Mouse (Mus musculus): ENCODE results near the gene Dst.
A peak's percentile ranks its signal among the peaks of the same experiment; 100 is the strongest.

Dst gene

DNA sequence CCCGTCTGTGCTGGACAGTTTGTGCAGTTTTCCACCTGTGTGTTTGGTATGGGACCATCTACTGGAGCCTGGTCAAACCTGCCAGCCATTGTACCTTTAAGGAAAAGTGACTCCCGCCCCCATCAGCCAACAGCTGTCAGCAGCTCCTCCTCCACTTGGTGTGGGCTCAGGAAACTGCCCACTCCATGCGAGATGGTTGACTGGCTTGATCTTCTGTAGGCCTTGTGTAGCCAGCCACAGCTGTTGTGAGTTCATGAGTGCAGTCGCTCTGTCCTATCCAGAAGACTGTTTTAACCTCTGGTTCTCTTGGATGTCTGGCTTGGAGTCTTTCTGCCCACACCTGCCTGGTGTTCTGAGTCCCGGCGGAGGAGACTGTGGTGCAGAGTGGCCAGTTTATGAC is 117.9 kb downstream of the Dst start:
- no peak for DNase-seq (ENCODE audit: low spot score)

DNA sequence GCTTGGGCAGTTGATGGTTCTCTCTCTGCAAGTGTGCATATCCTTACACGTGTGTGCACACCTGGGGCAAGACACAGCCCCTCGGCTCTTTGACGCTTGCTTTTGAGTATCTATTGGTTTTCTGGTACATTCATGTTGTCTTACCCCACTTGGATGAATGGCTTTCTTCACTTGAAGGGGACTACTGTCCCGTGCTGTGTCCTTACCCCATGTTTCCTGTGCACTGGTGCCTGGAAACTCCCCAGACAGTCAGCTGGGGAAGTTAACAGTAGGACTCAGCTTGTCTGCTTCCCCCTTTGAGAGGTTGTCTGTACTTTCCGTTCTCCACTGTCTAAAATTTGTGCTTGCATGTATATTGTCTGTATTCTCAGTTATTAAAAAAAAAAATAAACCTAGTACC is 120.7 kb downstream of the Dst start:
- DNase-seq (ENCODE audit: low spot score) = no peak

DNA sequence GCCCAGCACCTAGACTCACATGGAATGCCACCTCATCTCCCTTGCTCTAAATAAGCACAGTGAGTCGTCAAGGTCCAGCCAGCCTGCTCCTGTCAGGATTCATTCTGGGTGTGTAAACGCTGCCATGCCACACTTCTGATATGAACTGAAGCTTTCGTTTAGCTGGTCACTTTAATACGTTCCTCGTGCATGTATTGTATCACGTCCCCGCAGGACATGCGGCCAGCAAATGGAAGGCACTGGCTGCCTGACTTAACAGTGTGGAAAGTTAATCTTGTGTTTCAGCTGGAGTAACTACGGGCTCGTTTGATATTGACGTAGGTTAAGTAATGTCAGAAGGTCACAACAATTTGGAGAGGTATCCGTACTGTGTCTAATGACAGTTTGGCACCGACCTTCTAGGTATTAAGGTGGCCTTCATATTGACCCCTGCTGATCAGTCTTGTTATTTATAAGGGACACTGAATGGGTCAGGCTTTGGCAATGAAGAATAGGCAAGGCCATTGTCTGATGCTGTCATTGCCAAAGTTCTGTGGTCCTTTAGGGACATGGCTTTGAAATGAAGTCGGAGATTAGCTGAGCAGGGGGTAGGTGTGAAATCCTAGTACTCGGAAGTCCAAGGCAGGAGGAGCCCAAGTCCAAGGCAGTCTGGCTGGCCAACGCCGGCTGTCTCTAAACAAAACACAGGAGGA is 122.5 kb downstream of the Dst start:
- no peak for DNase-seq (ENCODE audit: low spot score)

DNA sequence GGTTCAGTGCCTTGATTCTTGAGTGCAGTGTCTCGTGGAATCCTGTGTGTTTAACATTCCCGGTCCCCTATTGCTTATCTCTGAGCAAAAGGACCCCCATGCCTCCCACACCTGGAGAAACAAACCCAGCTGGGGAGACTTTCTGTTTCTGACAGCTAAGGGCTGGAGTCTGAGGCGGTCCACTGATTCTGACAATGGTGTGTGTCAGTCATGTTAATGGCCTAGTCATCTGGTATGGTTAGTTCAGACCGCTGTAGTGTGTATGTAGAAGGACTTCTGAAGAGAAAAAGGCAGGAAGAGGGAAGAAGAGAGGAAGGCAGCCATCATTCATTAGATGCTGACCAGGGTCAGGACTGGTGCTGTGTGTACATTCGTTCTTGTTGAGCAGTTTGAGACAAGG is 125.0 kb downstream of the Dst start:
- no peak for DNase-seq (ENCODE audit: low spot score)

DNA sequence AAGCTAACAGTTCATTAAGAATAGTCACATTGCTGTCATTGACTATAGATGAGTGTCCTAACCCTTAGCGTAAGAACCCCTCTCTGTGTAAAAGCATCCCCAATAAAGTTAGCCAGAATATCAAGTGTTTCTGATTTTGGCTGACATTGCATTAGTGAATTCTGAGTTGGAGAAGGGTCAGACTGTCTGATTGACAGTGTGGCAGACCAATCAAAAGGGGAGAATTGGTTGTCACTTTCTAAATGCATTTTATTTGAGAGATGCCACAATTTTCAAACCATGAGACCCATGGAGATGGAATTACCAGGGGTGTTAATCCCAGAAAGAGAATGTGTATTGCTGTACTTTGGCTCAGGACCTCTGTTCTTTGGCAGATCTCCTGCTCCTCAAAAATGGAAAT is 125.5 kb downstream of the Dst start:
- DNase-seq (ENCODE audit: low spot score) = no peak

DNA sequence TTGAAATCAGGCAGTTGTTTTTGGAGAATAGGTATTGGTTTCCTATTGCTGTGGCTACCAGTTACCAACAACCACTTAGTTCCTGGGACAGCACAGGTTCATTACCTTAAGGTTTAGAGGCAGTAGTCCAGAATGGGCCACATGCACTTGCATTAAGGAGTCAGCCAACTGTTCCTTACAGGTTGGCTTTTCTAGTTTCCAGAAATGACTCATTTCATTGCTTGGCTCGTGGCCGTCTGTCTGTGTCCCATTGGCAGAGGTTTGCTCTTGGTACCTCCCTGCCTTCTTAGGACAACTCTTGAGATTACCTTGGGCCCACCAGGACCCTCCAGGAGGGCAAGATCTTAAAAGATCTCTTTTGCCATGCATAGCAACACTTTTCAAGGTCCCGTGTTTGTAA is 125.9 kb downstream of the Dst start:
- no peak for DNase-seq (ENCODE audit: low spot score)

DNA sequence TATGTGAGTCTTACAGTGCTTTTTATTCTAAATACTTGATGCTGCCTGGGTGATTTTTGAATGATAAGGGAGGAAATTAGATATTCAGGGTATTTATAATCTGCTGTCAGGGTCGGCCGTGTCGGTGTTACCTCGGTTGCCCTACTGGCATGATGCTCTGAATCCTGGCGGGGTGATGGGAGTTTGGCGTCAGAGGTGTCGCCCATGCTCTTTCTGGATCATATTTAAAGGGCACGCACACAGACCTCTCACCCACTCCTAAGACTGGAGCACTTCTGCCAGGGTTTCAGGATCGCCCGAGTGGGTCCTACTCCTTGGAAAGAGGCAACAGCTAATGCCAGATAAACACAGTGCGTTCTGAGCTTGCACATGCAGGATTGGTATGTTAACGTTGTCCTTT is 128.1 kb downstream of the Dst start:
- no peak for DNase-seq (ENCODE audit: low spot score)

DNA sequence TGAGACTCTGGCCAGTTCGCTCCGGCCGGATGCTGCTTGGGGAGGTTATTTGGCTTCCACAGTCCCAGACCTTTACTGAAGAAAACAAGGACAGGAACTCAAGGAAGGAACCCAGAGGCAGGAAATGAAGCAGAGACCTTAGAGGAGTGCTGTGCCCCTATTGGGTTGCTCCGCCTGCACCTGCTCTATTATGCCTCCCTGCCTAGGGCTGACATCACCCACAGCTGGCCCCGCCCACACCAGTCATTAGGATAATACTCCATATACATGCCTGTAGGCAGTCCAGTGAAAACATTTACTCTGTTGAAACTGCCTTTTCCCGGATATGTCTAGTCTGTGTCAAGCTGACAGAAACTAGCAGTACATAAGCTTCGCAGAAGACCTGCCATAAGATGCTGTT is 130.5 kb downstream of the Dst start:
- DNase-seq (ENCODE audit: low spot score) = no peak

DNA sequence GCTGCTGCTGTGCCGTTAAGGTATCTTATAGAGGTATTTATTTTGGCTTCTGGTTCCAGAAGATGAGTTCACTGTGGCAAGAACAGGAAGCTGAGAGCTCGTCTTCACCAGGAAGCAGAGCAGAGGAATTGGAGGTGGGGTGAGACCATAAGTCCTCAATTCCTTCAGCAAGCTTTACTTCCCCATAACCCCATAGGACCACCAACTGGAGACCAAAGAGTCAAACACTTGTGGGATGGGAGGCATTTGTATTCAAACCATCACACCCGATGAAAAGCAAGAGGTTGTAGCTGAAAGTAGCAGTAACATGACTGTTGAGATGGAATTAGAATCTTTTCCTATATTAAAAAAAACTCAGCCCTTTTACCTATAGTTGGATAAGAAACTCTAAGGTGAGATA is 132.0 kb downstream of the Dst start:
- DNase-seq (ENCODE audit: low spot score) = no peak

DNA sequence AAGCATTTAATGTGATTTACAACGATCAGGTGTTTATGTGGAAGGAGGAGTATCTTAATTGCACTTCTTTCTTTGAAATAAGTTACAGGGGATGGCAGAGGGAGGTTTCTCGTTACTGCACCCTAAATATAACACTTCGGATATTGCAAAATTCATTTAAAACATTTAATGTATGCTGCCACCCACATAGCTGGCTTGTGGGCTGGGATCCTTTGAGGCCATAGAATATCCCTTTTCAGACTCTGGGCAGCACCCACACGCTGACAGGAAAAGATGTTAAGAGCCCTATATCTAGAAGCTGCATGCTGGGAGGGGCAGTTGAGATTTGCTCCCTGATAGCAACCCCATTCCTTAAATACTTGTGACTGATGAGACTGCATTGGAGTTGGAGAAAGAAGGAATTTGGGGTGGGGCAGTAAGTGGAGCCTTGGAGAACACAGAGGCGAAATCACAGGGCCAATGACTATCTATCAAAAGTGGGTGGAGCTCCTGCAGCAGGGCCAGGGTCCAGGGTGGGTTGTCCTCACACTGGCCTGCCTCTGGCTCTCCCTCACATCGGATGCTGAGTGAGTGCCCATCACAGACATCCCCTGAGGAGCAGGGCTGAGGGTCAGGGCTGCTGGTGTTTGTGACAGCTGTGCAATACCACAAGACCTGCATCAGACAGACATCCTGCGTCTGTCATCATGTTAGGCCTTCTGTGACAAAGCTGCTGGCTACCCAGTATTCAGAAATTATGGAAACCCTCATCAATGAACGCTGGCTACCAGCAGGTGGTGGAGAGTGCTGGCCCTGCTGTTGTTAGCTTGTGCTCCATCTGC is 133.1 kb downstream of the Dst start:
- peak; percentile 54 for DNase-seq (ENCODE audit: low spot score)

DNA sequence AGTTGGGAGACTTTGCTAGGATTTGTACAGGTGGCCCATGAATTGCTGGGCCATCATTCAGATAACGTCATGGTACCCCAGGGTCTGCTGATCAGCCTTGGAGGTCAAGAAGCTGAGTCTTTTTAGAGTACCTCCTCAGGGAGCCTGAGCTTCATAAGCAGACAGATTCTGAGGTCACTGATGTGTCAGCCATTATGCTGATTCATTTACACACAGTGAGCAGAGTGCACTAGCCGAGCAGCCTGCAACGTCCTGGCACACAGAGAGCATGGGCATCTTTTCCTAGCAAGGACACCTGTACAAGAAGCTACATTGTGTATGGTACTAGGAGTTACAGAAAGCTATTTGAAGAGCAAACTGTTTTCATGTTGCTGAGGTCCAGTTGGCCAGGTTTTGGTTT is 134.3 kb downstream of the Dst start:
- no peak for DNase-seq (ENCODE audit: low spot score)

DNA sequence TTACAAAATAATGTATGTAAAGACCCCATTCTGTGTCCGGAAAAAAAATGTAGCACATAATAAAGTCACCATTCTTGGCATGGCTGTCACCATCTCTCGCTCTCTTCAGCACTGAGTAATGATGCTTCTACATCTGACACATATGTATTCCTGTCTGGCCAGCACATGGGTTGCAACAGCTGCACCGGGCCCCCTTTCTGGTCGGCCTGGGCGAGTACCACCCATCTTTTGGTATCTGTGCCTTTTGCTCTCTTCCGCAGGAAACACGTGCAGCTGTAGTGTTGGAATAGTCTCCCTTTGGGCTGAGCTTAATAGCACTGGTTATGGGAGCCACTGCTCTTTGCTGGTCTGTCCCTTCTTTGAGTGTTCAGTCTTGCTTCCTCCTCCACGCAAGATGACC is 135.3 kb downstream of the Dst start:
- no peak for DNase-seq (ENCODE audit: low spot score)

DNA sequence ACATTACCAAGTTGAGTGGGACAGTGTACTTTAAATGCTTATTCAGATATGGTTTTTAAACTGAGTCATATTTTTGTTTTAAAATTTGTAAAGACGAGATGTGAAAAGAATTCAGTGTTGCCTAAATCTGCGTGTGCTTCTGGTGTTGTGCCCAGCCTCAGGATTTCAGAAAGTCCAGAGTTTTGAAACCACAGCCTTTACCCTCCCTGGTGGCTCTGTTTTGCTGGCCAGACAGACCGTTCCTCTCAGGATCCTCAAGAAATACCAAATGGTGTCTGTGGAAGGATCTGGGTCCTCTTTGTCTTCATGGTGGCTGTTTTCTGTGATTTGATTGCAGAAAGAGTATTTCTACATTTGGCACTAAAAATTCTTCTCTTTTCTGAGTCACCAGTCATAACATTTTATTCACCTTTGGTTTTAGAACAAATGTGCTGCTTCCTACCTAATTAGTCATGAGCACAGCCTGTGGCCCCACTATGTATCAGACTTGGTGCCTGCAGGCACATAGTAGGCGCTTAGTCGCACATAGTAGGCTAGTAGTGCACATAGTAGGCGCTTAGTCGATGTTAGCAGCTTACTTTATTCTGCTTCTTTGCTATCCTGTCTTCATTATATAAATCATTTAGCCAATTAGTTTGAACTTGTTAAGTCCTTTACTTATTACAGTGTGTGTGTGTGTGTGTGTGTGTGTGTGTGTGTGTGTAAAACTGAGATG is 136.0 kb downstream of the Dst start:
- no peak for DNase-seq (ENCODE audit: low spot score)

DNA sequence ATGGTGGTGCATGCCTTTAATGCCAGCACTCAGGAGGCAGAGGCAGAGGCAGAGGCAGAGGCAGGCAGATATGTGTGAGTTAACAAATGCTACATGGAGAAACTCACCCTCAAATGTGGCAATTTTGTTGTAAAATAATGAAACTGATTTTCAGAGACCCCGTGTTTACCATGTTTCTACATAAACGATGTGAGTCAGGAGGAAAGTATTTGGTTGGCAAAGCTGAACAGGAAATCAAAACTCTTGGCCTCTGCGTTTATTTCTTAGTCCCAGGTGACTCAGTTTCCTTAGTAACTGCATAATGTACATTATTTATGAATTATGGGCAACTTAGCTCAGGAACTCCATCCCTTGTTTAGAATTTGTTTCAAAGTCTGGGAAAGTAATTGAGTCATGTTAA is 136.7 kb downstream of the Dst start:
- no peak for DNase-seq (ENCODE audit: low spot score)

DNA sequence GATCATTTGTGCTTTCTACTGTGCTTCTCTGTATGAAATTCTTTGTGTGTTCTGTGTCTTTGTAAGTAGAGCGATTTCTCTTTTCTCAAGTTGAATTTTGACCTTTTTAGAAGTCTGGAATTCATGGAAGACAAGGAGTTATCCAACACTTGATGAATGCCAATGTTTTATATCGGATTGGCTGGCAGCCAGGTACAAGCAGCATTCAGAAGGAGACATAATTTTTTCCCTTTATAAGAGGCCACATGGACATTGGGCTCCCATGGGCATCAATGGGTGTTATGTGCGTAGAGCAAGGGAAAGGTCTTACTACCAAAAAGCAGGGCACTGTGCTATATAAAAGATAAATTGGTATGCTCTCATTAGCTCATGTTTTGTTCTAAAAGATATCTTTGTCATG is 139.3 kb downstream of the Dst start:
- DNase-seq (ENCODE audit: low spot score) = no peak

DNA sequence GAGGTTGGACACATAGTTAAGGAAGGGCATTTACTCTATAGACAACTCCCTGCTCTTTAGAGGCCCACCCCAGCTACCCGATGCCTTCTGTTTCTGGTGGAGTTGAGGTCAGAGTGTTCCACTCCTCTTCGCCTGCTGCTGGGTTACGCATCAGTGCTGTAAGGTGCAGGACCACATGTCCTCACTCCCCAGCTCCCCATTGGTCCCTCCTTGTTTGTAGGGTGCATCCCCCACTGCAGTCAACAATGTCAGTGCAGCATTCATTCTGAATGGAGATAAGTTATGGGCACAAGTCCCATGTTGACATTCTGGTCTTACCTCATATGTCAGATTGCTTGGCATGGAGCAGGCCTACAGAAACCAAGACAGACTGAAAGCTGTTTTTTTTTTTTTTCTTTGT is 143.2 kb downstream of the Dst start:
- no peak for DNase-seq (ENCODE audit: low spot score)

DNA sequence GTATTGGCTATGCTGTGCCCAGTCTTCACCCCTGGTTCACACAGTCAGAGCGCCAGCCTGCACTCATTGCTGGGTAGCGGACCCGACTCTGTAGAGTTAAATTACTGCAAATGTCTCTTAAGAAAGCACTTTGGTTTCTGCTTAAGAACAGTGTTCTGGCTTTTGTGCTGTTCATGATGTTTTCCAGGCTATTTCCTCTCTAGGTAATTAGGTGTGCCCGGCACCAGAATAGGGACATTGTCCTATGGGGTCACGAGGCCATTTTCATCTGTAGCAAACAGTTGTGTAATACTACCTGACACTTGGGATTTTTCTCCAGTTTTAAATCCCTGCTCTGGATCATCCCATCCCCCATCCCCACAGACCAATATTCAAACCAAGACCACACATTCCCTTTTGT is 144.4 kb downstream of the Dst start:
- no peak for DNase-seq (ENCODE audit: low spot score)

DNA sequence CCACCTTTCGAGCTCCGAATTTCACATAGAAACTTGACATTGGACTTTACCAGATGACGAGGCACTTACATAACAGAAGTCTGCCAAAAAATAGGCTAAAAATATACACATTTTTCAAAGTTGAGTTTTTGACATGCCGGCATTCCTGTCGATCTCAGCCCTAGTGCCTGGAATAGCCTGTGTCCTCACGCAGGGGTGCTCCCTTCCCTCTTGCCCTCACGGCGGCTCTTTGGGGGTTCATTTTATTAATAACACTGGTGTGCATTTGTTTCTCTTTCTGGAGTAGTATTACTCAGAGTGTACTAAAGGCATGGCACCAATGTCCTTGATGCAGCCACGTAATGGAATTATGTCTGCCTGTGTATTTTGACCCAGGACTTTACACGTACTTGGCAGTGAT is 146.9 kb downstream of the Dst start:
- no peak for DNase-seq (ENCODE audit: low spot score)

DNA sequence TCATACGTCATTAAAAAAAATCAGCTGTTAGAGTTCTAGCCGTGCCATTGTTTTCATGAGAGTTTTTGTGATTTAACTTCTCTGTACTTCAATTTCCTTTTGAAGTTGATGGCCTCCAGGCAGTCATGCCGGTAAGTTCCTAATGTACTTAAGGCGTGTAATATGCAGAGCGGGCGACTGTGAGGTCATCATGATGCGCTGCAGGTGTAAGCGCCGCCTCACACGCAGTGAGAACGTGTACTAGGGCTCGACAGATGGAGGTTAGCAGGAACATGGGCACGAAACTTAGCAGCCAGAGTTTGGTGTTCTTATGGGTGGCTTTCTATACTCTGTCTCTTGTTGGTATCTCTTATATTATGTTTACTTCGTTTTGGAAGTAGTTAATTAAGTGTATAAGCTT is 148.6 kb downstream of the Dst start:
- no peak for DNase-seq (ENCODE audit: low spot score)

DNA sequence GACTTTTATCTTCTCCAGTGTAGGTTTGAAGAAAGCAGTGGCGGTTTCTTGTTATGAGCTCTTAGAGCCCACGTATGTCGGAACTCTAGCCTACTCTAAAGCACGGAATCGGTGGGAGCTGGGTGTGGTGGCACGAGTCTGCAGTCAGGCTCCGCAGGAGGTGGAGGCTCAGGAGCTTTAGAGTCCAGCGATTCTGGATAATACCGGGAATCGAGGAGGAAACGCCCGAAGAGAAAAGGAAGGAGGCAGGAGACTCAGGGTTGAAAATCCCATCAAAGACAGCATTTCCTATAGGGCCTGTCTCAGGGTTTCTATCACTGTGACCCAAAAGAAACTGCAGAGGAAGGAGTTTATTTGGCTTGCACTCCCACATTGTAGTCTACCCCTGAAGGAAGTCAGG is 151.2 kb downstream of the Dst start:
- DNase-seq (ENCODE audit: low spot score) = no peak

DNA sequence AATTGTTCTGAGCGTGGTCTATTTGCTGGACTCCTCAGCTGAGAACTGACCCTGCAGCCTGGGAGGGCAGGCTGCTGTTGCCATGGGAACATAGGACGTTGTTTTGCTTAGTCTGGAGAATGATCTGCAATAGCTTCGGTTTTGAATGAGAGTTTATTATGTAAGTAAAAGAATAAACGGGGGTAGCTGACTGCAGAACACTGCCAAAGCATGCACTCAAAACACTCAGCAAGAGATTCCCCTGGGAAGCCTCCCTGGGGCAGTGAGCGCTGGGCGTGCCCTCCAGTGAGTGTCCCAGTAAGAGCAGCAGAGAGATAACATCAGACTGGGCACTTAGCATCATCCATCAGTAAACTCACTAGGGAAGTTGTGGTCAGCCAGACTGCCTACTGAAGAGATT is 152.4 kb downstream of the Dst start:
- DNase-seq (ENCODE audit: low spot score) = peak; percentile 25

DNA sequence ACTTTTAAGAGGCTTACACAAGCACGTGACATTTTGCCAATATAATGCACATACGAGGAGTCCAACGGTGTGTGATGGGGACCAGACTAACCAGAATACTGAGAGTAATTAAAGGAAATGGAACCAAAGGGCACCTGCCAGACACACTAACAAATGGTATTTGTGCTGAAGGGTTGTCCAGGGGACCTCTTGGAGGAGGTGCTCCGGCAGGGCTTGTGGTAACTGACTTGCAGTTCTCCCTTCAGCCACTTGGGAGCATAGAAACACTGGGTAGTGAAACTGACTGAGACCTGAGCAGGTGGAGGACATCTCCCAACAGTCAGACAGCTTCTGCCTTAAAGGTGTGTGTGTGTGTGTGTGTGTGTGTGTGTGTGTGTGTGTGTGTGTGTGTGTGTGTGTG is 153.1 kb downstream of the Dst start:
- peak; percentile 78 for DNase-seq (ENCODE audit: low spot score)

DNA sequence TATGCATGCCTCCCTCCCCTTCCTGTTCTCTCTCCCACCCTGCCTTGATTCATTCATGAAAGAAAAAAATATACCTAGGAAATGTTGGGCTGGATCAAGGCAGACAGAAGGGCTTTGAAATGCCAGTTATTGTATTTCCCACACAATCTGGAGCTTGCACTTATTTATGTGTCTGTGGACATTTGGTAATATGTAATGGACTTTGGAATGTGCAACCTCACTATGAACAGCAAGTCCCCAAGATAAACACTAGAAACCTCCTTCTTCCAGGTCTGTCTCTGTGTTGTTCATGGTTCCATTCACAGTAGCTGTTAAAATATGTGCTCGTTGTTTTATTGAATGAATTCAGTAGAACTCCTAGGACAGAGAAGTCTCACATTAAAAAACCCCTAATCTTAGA is 153.8 kb downstream of the Dst start:
- no peak for DNase-seq (ENCODE audit: low spot score)
